8 mouse cellular contexts compared by ENCODE assay signal in the genomic region with DNA sequence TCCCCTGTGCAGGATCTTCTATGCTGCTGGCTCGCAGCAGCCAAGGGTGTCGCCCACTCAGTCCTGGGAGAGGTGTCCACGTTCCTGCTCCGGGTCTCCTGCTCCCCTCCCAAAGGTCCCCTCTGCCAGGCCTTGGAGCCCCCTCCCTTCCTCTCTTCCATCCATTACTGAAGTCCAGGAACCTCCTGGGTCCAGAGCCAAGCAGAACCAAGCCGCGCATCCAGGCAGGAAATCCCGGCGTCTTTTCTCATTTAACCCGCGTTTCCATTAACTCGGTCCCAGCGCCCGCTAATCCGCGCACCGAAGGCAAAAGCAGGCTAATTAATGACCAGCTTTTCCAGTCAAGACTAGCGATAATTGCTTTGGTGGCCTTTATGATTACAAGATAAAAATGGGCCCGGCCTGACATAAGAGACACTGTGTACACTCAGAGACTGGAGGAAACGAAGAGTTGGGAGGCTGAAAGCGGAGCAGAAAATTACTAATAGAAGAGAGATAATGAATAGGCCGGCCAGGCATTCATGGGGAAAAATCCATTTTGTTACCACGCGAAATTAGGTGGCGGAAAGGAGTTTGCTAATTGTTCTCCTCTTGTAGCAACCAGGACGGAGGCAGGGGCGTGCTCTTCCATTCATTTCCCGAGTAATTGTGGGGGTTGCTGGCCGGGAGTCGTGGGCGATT.
A peak's percentile ranks its signal among the peaks of the same experiment; 100 is the strongest.
DNase-seq lines count a peak whose midpoint lies in the region; ATAC-seq lines count a peak whose summit lies in the region.
"Had no signal": no experiment of that assay in that cellular context is flagged by ENCODE, and none has a peak within 500 bp of the region (broad histone marks: within the 10 kb centered on the region; RNA-seq: fewer than 3 reads in every experiment).

No protein-coding gene starts in this region.

- H3K4me2 ChIP-seq in lung, embryonic 15.5 days: peak overlapping the region; percentile 50
- H3K4me2 ChIP-seq in forebrain, embryonic 14.5 days (ENCODE audit: low read length): peak overlapping the region; percentile 59

- no peak overlapping the region for H3K27ac ChIP-seq in lung, embryonic 15.5 days
- peak overlapping the region; percentile 83 for H3K27ac ChIP-seq in forebrain, embryonic 14.5 days (ENCODE audit: low read depth, low read length)
- H3K27ac ChIP-seq in midbrain, embryonic 10.5 days (replicated peaks): peak overlapping the region; percentile 98

- ATAC-seq in lung, embryonic 15.5 days (ENCODE audit: borderline replicate concordance, extremely low read depth, low FRiP score, low TSS enrichment): no peak
- ATAC-seq in forebrain, embryonic 14.5 days: peak; percentile 60

- no peaks in the 10 kb centered on the region for H3K36me3 ChIP-seq in lung, embryonic 15.5 days
- H3K36me3 ChIP-seq in forebrain, embryonic 14.5 days (ENCODE audit: control insufficient read depth, insufficient read depth, low read length): 0 out of 2 replicates have a peak, but pooled peaks cover 13% of the 10 kb centered on the region
- peaks cover 77% of the 10 kb centered on the region for H3K36me3 ChIP-seq in midbrain, embryonic 10.5 days

- WGBS in lung, embryonic 15.5 days: 7% methylated on average over 30 of the region's 30 CpGs
- under 1% methylated on average over 30 of the region's 30 CpGs for WGBS in forebrain, embryonic 14.5 days
- 6% methylated on average over 30 of the region's 30 CpGs for WGBS in midbrain, embryonic 10.5 days

- DNase-seq in lung, adult 18-20 months: no peak
- peak; percentile 90 for DNase-seq in forebrain, embryonic 14.5 days (ENCODE audit: low spot score)
- DNase-seq in midbrain, embryonic 10.5 days (ENCODE audit: low spot score): peak; percentile 35
- DNase-seq in cerebellum, adult 8-10 months: no peak
- DNase-seq in cerebellum, postnatal 25 days: no peak
- DNase-seq in frontal cortex, postnatal 10 days (ENCODE audit: low spot score in 2 of 2): no peak
- DNase-seq: kidney, adult 11 months had no signal

- no peak overlapping the region for H3K9ac ChIP-seq in lung, embryonic 15.5 days
- H3K9ac ChIP-seq in forebrain, embryonic 14.5 days (ENCODE audit: low read length): peak overlapping the region; percentile 54

- H3K4me1 ChIP-seq in lung, embryonic 15.5 days: peaks cover 17% of the 10 kb centered on the region
- H3K4me1 ChIP-seq in forebrain, embryonic 14.5 days (ENCODE audit: control insufficient read depth, insufficient read depth, low read length): peaks cover 47% of the 10 kb centered on the region
- peaks cover 84% of the 10 kb centered on the region for H3K4me1 ChIP-seq in midbrain, embryonic 10.5 days

- H3K27me3 ChIP-seq in lung, embryonic 15.5 days: peaks cover 76% of the 10 kb centered on the region
- peaks cover 30% of the 10 kb centered on the region for H3K27me3 ChIP-seq in forebrain, embryonic 14.5 days (replicated peaks; ENCODE audit: control insufficient read depth, insufficient read depth, low read length)
- H3K27me3 ChIP-seq in midbrain, embryonic 10.5 days (ENCODE audit: low read depth, poor library complexity, severe bottlenecking): peaks cover 47% of the 10 kb centered on the region

- peak overlapping the region; percentile 18 for H3K4me3 ChIP-seq in lung, embryonic 15.5 days
- H3K4me3 ChIP-seq in forebrain, embryonic 14.5 days (ENCODE audit: low read depth, low read length): peak overlapping the region; percentile 58
- H3K4me3 ChIP-seq in midbrain, embryonic 10.5 days: peak overlapping the region; percentile 94

- no peaks in the 10 kb centered on the region for H3K9me3 ChIP-seq in lung, embryonic 15.5 days
- H3K9me3 ChIP-seq in forebrain, embryonic 14.5 days (replicated peaks; ENCODE audit: control insufficient read depth, low read length): no peaks in the 10 kb centered on the region
- no peaks in the 10 kb centered on the region for H3K9me3 ChIP-seq in midbrain, embryonic 10.5 days (replicated peaks)

Comparison
In these comparisons a context has a peak if more than half of its experiments do, and no peak if none do; other contexts are left out.
1. H3K4me3 ChIP-seq: peak in every context shown above with its lines; median percentile 94 in midbrain, embryonic 10.5 days; 58 in forebrain, embryonic 14.5 days; 18 in lung, embryonic 15.5 days.
2. DNase-seq: peak in forebrain, embryonic 14.5 days (single experiment) and midbrain, embryonic 10.5 days (single experiment); none in lung, adult 18-20 months (0 of 2), cerebellum, adult 8-10 months (single experiment), cerebellum, postnatal 25 days (0 of 2) and frontal cortex, postnatal 10 days (0 of 2).